Mouse (Mus musculus) erythroblast, adult 5-6 weeks (primary cell): ENCODE measurements around the gene Mark3. TPM values are rescaled to one million over a fixed set of nuclear protein-coding genes. Genes with fewer than 3 reads are reported as not detected.

Source experiments
- ATAC-seq: replicated peaks from 2 replicates; pipeline ENCODE4 v1.8.0; 2016; ENCODE audit warnings: moderate number of reproducible peaks, mild to moderate bottlenecking, moderate TSS enrichment, inconsistent platforms; ENCODE audit not compliant: poor library complexity, low FRiP score, severe bottlenecking
- total RNA-seq, 2 experiments: library from RNA; stranded (forward) in 1 of 2; stranded (reverse) in 1 of 2; fragments of 150-400 nt in 1 of 2; fragments of 200-764, 138-1000 nt in 1 of 2; gene quantifications; 2 replicates each; pipeline versions ENCODE4 v1.2.3 to v1.2.4; 2015 to 2017; ENCODE audit warnings: low replicate concordance in 2 of 2

Mark3 gene
- total RNA-seq, 2 experiments from 2014 or later, result 138 to 158 TPM

DNA sequence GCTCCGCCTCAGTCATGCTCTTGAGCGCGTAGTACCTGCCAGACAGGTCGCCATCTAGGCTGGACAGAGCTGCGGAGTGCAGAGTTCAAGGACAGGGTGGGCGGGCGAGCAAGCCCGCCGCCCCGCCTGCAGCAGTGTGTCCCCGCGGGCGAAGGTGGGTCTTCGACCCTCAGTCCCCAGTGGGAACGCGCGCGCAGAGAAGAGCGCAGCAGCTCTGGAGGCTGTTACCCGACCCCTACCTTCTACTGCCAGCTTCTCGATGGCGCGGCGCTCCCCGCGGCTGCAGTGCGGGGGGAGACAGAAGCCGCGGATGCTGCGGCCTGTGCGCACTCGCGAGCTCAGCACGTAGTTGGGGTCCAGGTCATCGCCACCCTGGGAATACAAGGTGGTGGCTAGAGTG lies 96.7 kb downstream of the Mark3 start:
- ATAC-seq, result no peak

DNA sequence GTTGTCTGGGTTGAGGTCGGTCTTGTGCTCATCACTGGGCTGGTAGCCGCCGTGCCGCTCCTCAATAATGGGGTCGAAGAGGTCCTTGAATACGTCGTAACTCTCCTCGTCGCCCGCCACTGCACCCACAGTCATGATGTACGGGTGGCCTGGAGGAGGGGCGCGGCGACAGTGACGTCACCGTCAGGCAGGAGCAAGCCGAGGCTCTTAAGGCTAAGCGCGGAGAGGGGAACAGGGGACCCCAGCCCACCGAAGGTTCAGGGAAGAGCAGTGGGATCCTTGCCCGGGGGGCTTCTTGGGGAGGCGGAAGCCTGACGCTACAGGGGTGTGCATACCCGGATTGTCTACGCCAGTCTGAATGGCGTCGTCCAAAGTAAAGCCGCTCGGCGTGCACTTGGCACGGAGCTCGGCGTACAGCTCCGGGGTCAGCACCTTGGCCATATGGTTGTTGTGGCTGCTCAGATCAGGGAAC lies 97.1 kb downstream of the Mark3 start:
- ATAC-seq, result no peak

DNA sequence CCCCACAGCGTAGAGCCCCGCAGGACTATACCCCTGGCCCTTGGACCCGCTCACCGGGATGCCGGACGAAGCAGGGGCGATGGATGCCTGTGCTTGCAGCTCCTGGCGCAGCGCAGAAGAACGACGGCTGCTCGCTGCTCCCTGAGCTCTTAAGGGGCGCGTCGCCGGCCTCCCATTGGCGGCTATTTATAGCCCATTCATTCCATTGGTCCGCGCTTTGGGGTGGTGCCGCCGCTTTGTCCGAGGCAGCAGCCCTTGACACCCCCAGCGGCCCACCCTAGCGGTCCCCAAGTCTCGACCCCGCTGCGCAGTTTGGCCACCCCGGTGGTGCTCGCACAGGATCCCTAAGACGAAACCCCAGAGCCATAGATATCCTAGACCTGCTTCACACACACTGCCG lies 97.9 kb downstream of the Mark3 start, which contains the start of gene Ckb:
Gene Ckb, minus strand, starts transcription at position 163 of the 400 bp plus-strand sequence.
- ATAC-seq, result no peak

DNA sequence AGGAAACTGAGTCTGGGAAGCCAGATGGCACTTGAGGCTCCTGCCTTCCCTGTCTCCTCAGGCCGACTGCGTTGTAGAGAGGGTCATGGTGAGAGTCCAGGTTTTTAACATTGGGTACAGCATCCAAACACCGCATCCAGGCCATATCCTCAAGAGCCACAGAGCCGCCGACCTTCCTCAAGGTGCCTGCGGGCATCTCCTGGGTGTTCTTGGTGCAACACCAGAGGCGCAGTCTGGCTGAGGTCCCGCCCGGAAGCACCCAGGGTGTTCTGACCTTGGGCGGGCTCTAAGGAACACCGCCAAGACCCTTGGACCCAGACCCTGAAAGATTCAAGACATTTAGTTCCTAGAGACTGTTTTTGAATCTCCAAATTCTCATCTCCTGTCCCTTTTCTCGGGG lies 98.3 kb downstream of the Mark3 start:
- no peak for ATAC-seq

DNA sequence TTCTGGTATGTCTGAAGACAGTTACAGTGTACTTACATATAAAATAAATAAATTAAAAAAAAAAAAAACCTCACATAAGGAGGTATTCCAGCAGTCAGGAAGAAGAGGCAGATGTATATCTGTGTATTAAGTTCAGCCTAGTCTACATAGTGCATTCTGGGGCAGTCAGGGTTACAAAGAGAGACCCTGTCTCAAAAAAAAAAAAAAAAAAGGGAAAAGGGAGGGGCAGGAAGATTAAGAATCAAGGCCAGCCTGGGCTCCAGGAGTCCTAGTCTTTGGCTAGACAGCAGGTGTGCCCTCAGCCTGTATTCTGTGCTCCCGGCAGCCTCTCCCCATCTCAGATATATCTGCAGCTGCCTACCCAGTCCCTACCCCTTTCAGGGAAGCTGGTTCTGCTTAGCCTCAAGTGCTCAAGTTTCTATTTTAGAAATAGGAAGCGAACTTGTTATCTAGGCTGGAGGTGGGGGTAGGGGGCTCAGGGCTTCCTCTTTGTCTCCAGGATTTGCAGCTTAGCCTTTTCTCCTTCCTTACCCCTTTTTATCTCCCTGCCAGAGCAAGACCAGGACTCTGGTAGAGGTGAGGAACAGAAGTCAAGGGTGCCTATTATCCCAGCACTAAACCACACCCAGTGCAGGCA lies 100.6 kb downstream of the Mark3 start:
- no peak for ATAC-seq

DNA sequence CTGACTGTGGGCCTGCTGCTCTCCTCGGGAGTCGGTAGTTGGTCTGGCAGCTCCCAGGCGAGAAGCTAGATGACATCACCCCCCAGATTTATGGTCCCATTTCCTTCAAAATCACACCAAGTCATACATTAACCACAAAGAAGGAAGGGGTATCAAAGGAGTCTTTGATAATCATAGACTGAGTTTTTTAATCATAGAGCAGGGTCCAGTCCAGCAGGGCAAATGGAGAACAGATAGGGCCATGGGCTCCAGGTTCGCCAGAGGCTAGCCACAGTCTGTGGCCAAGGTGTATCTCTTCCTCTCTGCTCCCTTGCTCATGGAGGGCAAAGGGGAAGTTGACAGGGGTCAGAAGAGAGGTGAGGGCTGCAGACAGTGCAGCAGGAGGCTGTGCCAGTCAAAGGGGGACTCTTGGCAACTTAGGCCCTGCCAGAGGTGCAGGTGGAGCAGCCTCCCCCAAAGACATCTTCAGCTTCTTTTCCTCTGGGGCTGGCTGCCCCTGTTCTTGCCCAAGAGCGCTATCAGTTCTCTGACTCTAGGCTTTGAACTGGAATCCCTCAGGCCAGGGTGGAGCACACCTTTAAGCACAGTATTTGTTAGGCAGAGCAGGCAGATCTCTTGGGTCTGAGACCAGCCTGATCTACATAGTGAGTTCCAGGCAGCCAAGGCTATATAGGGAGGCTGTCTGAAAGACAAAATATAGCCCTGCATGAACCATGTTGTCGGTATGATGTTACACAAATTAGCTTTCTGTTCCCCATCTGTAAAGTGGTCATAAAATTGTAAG lies 101.7 kb downstream of the Mark3 start:
- ATAC-seq, result no peak

DNA sequence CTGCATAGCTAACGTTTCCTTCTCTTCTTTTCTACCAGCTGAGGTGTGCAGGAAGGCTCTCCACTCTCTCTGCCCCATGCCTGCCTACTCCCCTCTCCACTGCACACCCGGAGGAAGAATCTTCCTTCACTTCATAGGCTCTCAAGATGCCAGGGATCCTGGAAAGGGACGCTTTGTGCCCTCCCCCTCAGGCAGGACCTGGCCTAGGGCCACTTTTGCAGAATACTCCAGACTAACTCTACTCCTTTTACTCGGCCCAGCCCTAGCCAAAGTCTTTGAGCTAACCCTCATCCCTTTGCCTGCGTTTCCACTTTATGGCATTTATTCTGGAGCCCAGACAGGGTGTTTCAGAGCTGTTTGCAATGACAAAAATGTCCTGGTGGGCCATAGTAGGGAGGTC lies 103.1 kb downstream of the Mark3 start:
- ATAC-seq, result no peak

DNA sequence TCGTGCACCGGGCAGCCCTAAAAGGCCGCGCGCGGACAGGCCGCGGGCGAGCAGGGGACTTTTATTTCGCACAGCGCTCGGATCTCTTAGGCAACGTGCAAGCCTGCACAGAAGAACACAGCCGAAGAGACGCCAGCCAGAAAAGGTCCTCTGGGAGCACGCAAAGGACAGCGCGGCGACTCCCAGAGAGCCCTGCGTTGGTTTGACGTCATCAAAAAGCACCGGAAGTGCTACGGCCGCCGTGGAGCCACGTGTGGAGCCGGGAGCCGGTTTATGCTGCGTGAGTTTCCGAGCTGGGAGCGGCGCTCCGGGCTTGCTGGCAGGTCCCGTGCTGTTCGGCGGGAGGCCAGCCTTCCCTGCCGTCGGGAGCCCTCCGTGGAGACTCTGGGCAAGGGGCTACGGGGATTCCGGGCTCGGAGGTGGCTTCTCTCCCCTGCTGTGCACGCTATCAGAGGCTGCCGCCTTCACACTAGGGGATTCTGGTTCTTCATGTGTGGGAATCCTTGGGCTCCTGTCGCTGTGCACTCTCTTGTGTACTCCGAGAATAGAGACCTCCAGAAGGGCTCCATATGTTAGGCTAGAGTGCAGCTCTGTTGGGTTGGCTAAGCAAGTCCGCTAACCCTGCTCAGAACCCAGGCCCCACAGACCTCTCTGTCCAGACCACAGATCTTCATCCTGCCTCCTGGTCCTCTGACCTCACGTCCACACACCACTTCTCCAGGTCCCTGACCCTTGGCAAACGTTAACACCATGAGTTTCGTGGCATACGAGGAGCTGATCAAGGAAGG lies 103.8 kb downstream of the Mark3 start, which contains the start of gene Trmt61a:
Gene Trmt61a, plus strand, starts transcription at position 224 of the 788 bp plus-strand sequence.
- peak; percentile 89 for ATAC-seq

DNA sequence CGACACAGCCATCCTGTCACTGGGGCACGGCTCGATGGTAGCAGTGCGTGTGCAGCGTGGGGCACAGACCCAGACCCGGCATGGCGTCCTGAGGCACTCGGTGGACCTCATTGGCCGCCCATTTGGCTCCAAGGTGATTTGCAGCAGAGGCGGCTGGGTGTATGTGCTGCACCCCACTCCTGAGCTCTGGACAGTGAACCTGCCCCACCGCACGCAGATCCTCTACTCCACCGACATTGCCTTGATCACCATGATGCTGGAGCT lies 104.3 kb downstream of the Mark3 start:
- ATAC-seq, result 0 out of 2 replicates have a peak, but pooled peaks have one; percentile 9

DNA sequence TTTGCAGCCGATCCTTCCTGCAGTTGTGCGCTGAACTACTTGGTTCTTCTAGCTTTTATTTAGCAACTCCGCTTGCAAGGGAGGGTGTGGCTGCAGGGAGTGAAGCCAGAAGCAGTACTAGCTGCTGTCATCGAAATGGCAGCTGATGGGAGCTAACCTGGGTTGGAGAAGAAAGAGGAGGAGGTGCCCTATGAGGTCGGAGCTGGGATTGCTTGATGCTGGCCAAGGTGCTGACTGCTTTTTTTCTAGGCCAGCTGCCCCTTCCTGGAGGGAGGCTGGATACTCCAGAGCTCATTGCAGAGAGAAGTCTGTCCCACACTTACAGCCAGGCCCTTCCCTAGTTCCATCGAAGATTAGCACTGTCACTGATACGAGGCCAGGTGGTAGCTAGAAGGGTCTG lies 104.7 kb downstream of the Mark3 start:
- ATAC-seq, result no peak

DNA sequence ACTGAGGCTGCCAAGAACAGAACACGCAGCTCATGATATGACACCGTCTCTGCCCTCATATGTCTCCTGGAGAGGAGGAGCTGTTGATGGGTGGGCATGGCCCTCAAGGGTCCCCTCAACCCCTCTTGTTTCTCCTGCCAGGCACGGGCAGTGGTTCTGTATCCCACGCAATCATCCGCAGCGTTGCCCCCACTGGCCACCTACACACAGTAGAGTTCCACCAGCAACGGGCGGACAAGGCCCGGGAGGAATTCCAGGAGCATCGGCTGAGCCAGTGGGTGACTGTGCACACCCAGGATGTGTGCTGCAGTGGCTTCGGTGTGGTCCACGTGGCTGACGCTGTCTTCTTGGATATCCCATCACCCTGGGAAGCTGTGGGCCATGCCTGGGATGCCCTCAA lies 106.3 kb downstream of the Mark3 start:
- no peak for ATAC-seq

DNA sequence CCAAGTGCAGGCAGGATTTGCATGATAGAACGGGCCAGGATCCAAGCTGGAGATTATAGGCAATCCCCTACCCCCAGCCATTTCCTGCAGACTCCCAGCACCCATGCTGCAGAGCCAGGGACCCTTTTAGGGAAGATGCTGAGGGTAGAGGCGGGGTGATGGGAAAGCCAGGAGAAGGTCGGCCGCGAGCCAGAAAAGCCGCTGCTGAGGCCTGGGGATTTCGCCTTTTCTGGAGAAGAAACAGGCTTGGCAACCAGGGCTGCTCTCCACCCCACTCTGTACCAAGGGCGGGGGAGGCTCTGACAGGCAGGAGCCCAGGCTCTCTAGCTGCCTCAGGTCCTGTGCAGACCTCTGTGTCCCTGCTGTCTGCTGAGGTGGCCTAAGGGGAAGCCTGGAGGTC lies 107.0 kb downstream of the Mark3 start:
- no peak for ATAC-seq

DNA sequence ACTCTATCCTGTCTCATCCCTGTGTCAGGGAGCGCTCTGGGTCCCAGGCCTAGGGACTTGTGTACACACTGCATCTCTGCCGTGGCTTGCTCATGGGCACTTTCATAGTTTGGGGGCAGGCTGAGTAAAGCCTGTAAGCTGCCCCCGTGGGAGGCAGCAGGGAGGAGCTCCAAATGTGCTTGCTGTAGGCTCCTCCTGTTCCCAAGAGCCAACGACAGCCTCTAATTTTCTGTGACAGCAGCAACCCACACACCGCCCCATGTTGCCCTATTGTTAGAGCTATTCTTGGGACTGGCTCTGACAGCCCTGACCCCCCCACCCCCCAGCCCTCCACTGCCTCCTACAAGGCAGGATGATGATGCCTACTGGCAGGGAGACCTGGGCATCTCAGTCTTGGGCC lies 107.7 kb downstream of the Mark3 start:
- no peak for ATAC-seq

DNA sequence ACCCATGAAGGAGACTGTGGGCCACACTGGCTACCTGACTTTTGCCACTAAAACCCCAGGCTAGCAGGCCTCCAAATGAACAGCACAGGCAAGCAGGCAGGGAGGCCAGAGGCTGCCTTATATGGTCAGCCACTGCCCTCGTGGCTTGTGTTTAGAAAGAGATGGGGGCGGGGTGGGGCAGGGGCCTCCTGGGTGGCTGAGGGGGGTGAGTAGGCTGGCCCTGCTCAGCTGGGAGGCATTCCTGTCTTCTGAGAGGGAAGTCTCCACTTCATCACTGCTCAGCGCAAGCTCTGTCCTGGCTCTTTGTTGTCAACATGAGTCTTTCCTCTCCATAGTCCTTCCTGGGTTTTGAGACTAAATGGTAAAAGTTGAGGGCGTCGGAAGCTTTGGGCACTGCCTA lies 108.5 kb downstream of the Mark3 start:
- ATAC-seq, result no peak

DNA sequence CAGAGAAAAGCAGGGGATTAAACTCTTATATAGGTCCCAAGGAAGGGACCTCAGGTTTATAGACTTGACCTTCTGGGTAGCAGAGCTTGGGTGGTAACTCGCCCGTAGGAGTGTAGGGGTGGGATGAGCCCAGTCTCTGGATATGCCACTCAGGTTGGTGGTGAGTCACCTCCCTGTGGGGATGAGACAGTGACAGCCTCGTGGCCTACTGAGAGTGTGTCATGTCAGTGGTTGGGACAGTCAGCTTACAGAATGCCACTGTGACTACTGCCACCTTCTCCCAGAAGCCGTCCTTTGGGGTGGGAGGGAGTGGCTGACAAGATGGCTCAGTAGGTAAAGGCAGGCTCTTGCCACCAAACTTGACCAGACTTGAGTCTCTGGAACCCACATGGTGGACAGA lies 112.1 kb downstream of the Mark3 start:
- no peak for ATAC-seq

DNA sequence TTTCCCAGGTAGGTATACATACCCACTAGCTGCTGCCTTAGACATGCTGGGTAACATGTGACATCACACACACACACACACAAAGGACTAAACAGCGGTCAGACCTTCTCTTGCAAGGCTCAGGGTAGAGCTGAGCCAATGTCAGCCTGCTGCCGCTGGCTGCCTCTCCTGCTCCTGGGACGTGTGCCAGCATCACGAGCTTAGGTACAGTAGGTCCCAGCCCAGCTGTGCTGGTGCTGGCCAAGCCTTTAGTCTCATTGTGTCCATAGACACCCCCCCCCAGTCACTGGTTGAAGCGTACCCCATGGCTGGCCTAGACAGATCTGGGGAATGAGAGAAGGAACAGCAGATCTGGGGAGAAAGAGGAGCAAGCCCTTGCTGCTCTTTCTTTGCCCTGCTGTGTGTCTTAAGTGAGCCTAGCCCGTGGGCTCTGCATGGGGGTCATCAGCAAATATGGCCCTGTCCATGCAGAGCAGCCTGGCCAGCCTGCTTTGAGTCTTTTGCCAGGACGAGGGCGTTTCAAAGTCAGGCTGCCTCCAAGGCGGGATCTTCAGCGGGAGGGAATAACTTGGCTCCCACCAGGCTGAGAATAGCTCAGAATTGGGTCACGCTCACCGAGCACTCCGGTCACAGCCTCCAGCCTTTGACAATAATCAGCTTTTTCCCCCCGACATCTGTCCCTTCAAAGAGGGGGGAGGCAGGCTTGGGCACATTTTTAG lies 113.2 kb downstream of the Mark3 start:
- no peak for ATAC-seq

DNA sequence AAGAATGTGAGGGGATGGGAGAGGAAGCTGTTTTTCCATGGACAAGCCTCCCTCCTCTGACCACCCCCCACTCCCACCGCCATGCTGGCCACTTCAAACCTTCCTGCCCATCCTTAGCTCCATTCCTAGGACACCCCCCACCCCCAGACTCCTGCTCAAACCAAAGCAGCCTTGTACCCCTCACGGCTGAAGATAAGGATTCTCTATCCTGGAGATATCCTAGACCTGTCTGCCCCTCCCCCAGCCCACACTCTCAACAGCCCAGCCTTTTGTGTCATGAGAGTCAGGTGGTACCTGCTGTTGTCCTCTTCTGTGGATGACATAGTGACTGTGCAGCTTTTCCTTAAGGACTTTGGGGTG lies 113.7 kb downstream of the Mark3 start:
- ATAC-seq, result no peak

DNA sequence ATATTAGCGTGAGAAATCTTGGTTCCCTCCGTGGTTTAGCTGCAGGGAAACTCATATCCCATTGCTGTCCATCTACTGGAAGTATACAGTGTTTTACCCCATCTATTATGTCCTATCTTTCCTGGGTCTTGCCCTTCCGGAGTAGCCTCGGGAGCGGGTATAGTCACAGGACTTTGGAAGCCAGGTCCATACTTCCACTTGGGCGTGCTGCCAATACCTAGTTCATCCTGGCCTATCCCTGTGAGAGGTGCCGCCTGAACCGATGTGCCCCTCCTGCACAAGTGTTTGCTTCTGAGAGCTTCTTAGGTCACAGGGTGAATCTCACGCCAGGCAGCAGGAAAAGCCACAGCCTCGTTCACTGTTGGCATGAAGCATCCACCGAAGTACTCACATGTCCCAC lies 115.1 kb downstream of the Mark3 start:
- no peak for ATAC-seq

DNA sequence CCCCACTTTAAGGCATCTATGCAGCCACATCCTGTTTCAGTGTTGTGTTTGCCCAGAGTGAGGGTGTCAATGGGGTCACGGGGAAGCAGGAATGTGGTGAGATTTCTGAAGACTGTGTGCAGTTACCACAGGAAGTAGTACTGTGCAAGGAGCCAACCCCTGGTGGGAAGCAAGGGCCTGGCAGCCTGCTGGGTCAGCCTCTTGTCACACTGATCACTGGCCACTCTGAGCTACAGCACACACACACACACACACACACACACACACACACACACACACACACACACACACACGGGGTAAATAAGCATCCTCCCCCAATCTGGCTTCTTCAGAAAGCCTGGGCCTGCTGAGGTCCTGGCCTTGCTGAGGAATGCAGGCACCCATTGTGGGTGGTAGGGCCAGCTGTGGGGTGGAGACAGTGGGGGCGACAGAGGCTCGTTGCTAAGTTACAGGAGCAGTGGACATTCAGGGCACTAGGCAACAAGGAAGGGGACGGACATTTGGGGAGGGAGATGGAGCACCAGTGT lies 117.1 kb downstream of the Mark3 start:
- no peak for ATAC-seq

DNA sequence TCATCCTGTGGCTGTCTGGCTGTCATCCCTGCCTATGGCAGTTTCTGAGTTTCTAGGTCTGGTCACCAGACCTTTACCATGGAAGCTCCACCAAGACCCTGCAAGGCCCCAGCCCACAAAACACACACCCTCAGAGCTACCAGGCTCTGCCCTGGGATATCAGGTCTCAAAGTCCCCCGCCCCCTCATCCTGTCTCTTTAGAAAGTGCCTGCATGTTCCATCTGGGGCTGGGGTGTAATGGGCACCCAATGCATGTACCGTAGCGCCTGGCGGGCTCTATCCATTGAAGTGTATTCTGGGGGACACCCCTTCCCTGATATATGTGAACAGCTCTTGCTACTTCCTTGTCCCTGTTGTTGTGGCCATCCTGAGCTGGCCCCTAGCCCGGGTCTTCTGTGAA lies 118.6 kb downstream of the Mark3 start:
- no peak for ATAC-seq
